Mouse (Mus musculus) stomach, embryonic 16.5 days (tissue): ENCODE results near the gene Pm20d1. TPM values are rescaled to one million over a fixed set of nuclear protein-coding genes. Genes with fewer than 3 reads are reported as not detected.

ENCODE experiments used
- polyA plus RNA-seq: library from polyadenylated mRNA; unstranded; fragments of >200 nt; fragmentation: Nextera tagmentation; extraction: Ambion mirVana; gene quantifications from 2 replicates; pipeline ENCODE4 v1.2.1, GENCODE M21; 2015

Pm20d1 gene
- polyA plus RNA-seq, 1 experiment from 2014 or later = 2.7 TPM

Other genes with a start within 250 kb of the Pm20d1 start
- gene Avpr1b, start 198.1 kb upstream of the Pm20d1 start, polyA plus RNA-seq = 0.04 TPM in 1 of 2 replicates, not detected in the other
- 134 and 192 TPM in 2 replicates for gene Ctse, start 159.1 kb upstream of the Pm20d1 start, polyA plus RNA-seq
- gene Rab7b, start 108.7 kb upstream of the Pm20d1 start, polyA plus RNA-seq = 12.5 and 16.8 TPM in 2 replicates
- gene Slc26a9, start 53.4 kb upstream of the Pm20d1 start, polyA plus RNA-seq = 9.7 and 13.2 TPM in 2 replicates
- 17.3 and 18.5 TPM in 2 replicates for gene Slc41a1, start 30.1 kb downstream of the Pm20d1 start, polyA plus RNA-seq
- 28.6 and 30.4 TPM in 2 replicates for gene Rab29, start 69.8 kb downstream of the Pm20d1 start, polyA plus RNA-seq
- gene Nucks1, start 113.2 kb downstream of the Pm20d1 start, polyA plus RNA-seq = 57.8 and 64.1 TPM in 2 replicates
- gene Slc45a3, start 165.6 kb downstream of the Pm20d1 start, polyA plus RNA-seq = 10.5 and 12.1 TPM in 2 replicates
- gene Elk4, start 210.2 kb downstream of the Pm20d1 start, polyA plus RNA-seq = 18.6 and 21.3 TPM in 2 replicates